Mouse (Mus musculus) olfactory bulb, adult 2 months (tissue): ENCODE results near the gene Dgat2.

Experiments
- CTCF ChIP-seq: fragments of 200-500 bp; IDR thresholded peaks from 2 replicates; pipeline ENCODE4 v1.5.1; 2012; ENCODE audit warnings: low read depth, mild to moderate bottlenecking, low read length, moderate library complexity; ENCODE audit not compliant: insufficient read depth
- POLR2A ChIP-seq: fragments of 200-500 bp; IDR thresholded peaks from 2 replicates; pipeline ENCODE4 v1.6.1; 2012; ENCODE audit warnings: mild to moderate bottlenecking, low read depth, low read length, moderate library complexity; ENCODE audit not compliant: insufficient read depth

DNA sequence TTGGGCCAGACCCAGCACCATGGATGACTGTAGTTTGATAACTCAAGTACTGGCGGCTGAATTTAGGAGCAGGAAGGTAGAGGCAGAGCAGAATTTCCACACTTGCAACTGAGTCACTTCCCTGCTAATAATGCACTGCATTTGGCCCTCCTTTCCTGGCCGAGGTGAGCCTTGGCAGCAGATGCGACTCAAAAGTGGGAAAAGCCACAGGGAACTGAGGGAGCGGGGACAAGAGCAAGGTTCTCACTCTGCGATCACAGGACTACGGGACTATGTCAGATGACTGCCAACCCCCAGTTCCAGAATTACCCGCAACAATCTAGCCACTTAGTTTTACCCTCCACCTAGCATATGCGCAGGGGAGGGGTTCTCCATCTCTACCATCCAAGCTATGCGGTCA, 3.2 kb downstream of the Dgat2 start:
- no peak for TF ChIP-seq CTCF
- no peak for TF ChIP-seq POLR2A
